Mouse (Mus musculus): ENCODE results near the gene Mlycd.

DNA sequence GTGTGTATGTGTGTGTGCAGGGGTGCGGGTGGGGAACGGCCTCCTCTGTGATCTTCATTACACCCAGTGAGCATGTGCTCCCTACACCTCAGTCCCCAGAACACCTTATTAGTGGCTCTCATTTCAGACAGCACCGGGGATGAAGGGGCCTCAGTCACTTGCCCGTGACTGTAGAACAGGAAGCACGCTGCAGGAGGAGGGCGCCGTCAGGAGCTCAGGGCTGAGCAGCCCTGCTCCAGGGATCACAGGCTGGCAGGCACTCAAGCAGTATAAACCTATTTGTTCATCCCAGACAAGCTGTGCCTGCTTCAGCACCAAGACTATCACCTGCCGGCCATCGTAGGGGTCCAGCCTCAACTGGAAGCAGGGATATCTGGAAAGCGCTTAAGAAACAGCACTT lies 9.2 kb downstream of the Mlycd start:
- TF ChIP-seq CTCF (conservative IDR thresholded peaks at IDR 0.05; ENCODE audit: low read length) (no peak), POU5F1 (IDR thresholded peaks at IDR 0.05; ENCODE audit: borderline replicate concordance, low read length) (no peak), NANOG (IDR thresholded peaks at IDR 0.05; ENCODE audit: borderline replicate concordance, low read length) (no peak)

Measured in E14TG2a.4 (cell line).